Mouse (Mus musculus) liver, embryonic 14.5 days (tissue): ENCODE data around the gene Trim72.

Source experiments
- CTCF ChIP-seq: IDR thresholded peaks from 2 replicates; pipeline ENCODE4 v1.5.1; 2016; ENCODE audit warnings: antibody characterized with exemption, low read depth, control low read depth
- EP300 ChIP-seq: IDR thresholded peaks from 2 replicates; pipeline ENCODE4 v1.6.1; 2016; ENCODE audit warnings: antibody characterized with exemption, low read depth

DNA sequence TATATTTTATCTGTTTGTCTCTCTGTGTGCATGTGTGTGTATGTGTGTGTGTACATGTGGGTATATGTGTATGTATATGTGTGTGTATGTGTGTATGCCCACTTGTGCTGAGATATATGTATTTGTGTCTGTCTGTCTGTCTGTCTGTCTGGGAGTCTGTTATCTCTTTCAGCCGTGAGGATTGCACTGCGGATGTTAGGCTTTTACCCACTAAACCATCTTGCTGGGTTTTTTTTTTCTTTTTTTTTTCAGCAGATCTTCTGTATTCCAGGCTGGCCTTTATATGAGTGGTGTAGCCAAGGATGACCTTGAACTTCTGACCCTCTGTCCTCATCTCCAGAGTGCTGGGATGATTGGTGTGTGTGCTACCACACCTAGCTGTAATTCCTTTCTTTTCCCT, 45.5 kb downstream of the Trim72 start:
- no peak for TF ChIP-seq CTCF
- no peak for TF ChIP-seq EP300
